In genomic region chrX:18168940-18169339, GRCm38 (mm10) we compare ENCODE assay signal across 16 mouse cellular contexts. TPM values are rescaled to one million over a fixed set of nuclear protein-coding genes. Genes with fewer than 3 reads are reported as not detected.
DNase-seq lines count a peak whose midpoint lies in the region; ATAC-seq and TF ChIP-seq lines count a peak whose summit lies in the region.
"Had no signal": no experiment of that assay in that cellular context is flagged by ENCODE, and none has a peak within 500 bp of the region (broad histone marks: within the 10 kb centered on the region; RNA-seq: fewer than 3 reads in every experiment).

No protein-coding gene starts in this region.

- no peaks in the 10 kb centered on the region for H3K9me3 ChIP-seq in liver, postnatal 0 days (ENCODE audit: low read length)
- H3K9me3 ChIP-seq in liver, embryonic 12.5 days (replicated peaks): no peaks in the 10 kb centered on the region
- H3K9me3 ChIP-seq in hindbrain, embryonic 11.5 days (ENCODE audit: control insufficient read depth, low read length): no peaks in the 10 kb centered on the region
- H3K9me3 ChIP-seq: hindbrain, embryonic 15.5 days had no signal

- WGBS in liver, postnatal 0 days (ENCODE audit: insufficient replicate concordance): 78% methylated on average over 1 of the region's 1 CpGs
- WGBS in liver, embryonic 12.5 days (ENCODE audit: insufficient replicate concordance): 57% methylated on average over 1 of the region's 1 CpGs
- WGBS in hindbrain, embryonic 11.5 days: 100% methylated on average over 1 of the region's 1 CpGs

- TF ChIP-seq EP300 in liver, postnatal 0 days (IDR thresholded peaks at IDR 0.05; ENCODE audit: low read depth): no peak

- no peaks in the 10 kb centered on the region for H3K36me3 ChIP-seq in liver, postnatal 0 days (replicated peaks; ENCODE audit: insufficient read depth, low read length)
- no peaks in the 10 kb centered on the region for H3K36me3 ChIP-seq in liver, embryonic 12.5 days
- no peaks in the 10 kb centered on the region for H3K36me3 ChIP-seq in hindbrain, embryonic 11.5 days (ENCODE audit: control insufficient read depth, insufficient read depth, low read length)
- H3K36me3 ChIP-seq: hindbrain, embryonic 15.5 days had no signal

- peak; percentile 53 for TF ChIP-seq CTCF in liver, postnatal 0 days (IDR thresholded peaks at IDR 0.05; ENCODE audit: low read depth)

- H3K4me3 ChIP-seq in liver, postnatal 0 days (ENCODE audit: low read depth, low read length): no peak overlapping the region
- H3K4me3 ChIP-seq in liver, embryonic 12.5 days: no peak overlapping the region
- no peak overlapping the region for H3K4me3 ChIP-seq in hindbrain, embryonic 11.5 days (ENCODE audit: low read depth, low read length)
- H3K4me3 ChIP-seq: hindbrain, embryonic 15.5 days had no signal

- no peak overlapping the region for H3K27ac ChIP-seq in liver, postnatal 0 days (ENCODE audit: low read depth)
- H3K27ac ChIP-seq in liver, embryonic 12.5 days: no peak overlapping the region
- no peak overlapping the region for H3K27ac ChIP-seq in hindbrain, embryonic 11.5 days (ENCODE audit: low read depth, low read length)
- H3K27ac ChIP-seq: hindbrain, embryonic 15.5 days; macrophage had no signal

- no peaks in the 10 kb centered on the region for H3K27me3 ChIP-seq in liver, postnatal 0 days (ENCODE audit: insufficient read depth, low read length)
- H3K27me3 ChIP-seq in liver, embryonic 12.5 days (replicated peaks): no peaks in the 10 kb centered on the region
- no peaks in the 10 kb centered on the region for H3K27me3 ChIP-seq in hindbrain, embryonic 11.5 days (ENCODE audit: control insufficient read depth, insufficient read depth, low read length)
- H3K27me3 ChIP-seq: hindbrain, embryonic 15.5 days had no signal

- DNase-seq in CD4-positive, CD25-positive, alpha-beta regulatory T cell, adult 2 months (ENCODE audit: low read depth, low spot score): peak; percentile 49
- no peak for DNase-seq in liver, postnatal 0 days
- DNase-seq in B cell, adult 2 months: peak; percentile 39 to 53
- DNase-seq in induced T-regulatory cell, adult 2 months (ENCODE audit: low read depth): peak; percentile 44
- DNase-seq in hindbrain, embryonic 11.5 days (ENCODE audit: low spot score): no peak
- DNase-seq in kidney, adult 11 months: no peak
- DNase-seq: cerebellum, postnatal 14 days; heart, adult 11 months had no signal

- no peak overlapping the region for H3K4me2 ChIP-seq in liver, postnatal 0 days (ENCODE audit: low read depth, low read length)
- H3K4me2 ChIP-seq in liver, embryonic 12.5 days: no peak overlapping the region
- no peak overlapping the region for H3K4me2 ChIP-seq in hindbrain, embryonic 11.5 days (replicated peaks; ENCODE audit: low read depth, low read length)
- H3K4me2 ChIP-seq: hindbrain, embryonic 15.5 days had no signal

- peaks cover 2% of the 10 kb centered on the region; the same call in 1 of the 2 replicates for H3K4me1 ChIP-seq in liver, postnatal 0 days (ENCODE audit: insufficient read depth)
- H3K4me1 ChIP-seq in liver, embryonic 12.5 days: peaks cover 14% of the 10 kb centered on the region; the same call in 1 of the 2 replicates
- H3K4me1 ChIP-seq in hindbrain, embryonic 11.5 days (replicated peaks; ENCODE audit: control insufficient read depth, insufficient read depth, low read length): no peaks in the 10 kb centered on the region
- H3K4me1 ChIP-seq: hindbrain, embryonic 15.5 days had no signal

- H3K9ac ChIP-seq in liver, postnatal 0 days (replicated peaks): no peak overlapping the region
- no peak overlapping the region for H3K9ac ChIP-seq in liver, embryonic 12.5 days
- H3K9ac ChIP-seq in hindbrain, embryonic 11.5 days (ENCODE audit: low read depth, low read length): no peak overlapping the region
- H3K9ac ChIP-seq: hindbrain, embryonic 15.5 days had no signal

- ATAC-seq in CD4-positive, CD25-positive, alpha-beta regulatory T cell, adult 4 months: no peak
- no peak for ATAC-seq in liver, postnatal 0 days
- no peak for ATAC-seq in liver, embryonic 12.5 days
- no peak for ATAC-seq in hindbrain, embryonic 11.5 days (ENCODE audit: low FRiP score)

RNA-seq across cellular contexts. Expression of gene Kdm6a, which starts 6.6 kb away (rescaled TPM):
- 10 to 100 TPM; 26.8 to 29.1 TPM for polyA plus RNA-seq in CD4-positive, CD25-positive, alpha-beta regulatory T cell, adult 4 months (2017; shearing (Covaris generic))
- polyA plus RNA-seq in liver, postnatal 0 days (2015; fragmentation: Nextera tagmentation; extraction: Ambion mirVana): 9.2 and 9.4 TPM in 2 replicates
- 20.5 TPM in 2 replicates for polyA plus RNA-seq in liver, embryonic 12.5 days (2016; fragmentation: Nextera tagmentation; extraction: Ambion mirVana)
- 35.3 and 36.2 TPM in 2 replicates for polyA plus RNA-seq in hindbrain, embryonic 11.5 days (2014; fragmentation: Nextera tagmentation; extraction: Ambion mirVana)

RNA-seq across cellular contexts. Expression of gene Dusp21, which starts 23.3 kb away (rescaled TPM):
- not detected for polyA plus RNA-seq in CD4-positive, CD25-positive, alpha-beta regulatory T cell, adult 4 months (2017; shearing (Covaris generic))
- not detected in 2 replicates for polyA plus RNA-seq in liver, postnatal 0 days (2015; fragmentation: Nextera tagmentation; extraction: Ambion mirVana)
- not detected in 2 replicates for polyA plus RNA-seq in liver, embryonic 12.5 days (2016; fragmentation: Nextera tagmentation; extraction: Ambion mirVana)
- not detected in 2 replicates for polyA plus RNA-seq in hindbrain, embryonic 11.5 days (2014; fragmentation: Nextera tagmentation; extraction: Ambion mirVana)
- polyA plus RNA-seq: frontal cortex, adult 2 months; heart, postnatal 0 days; hindbrain, embryonic 15.5 days; kidney, embryonic 14.5 days; liver, adult 2 months; macrophage had no signal

Comparison
In these comparisons a context has a peak if more than half of its experiments do, and no peak if none do; other contexts are left out.
1. DNase-seq: peak in CD4-positive, CD25-positive, alpha-beta regulatory T cell, adult 2 months (single experiment), B cell, adult 2 months (2 of 2) and induced T-regulatory cell, adult 2 months (single experiment); none in liver, postnatal 0 days (single experiment), hindbrain, embryonic 11.5 days (single experiment) and kidney, adult 11 months (single experiment).